Mouse (Mus musculus) T-helper 17 cell (primary cell): ENCODE measurements around the gene Npas1.

ENCODE experiments used
- in situ Hi-C, 2 experiments: fragments of 300-600 bp; cut with MboI, MseI; formaldehyde crosslinking; loops; 1 replicate in 1 of 2; 2 replicates in 1 of 2; pipeline ENCODE4 v1.15.1; 2025; ENCODE audit warnings: high pct_unique_total_duplicates in 2 of 2

Gene Npas1

GRCm38 (mm10) chr7:16477628-16478027 lies at the start of gene Npas1:
Npas1 (minus strand) TSS chr7:16477728.
- in situ Hi-C loops: no loop called here

- in situ Hi-C loops: no loop called here
These were observed 48.5 kb upstream of the Npas1 start for GRCm38 (mm10) chr7:16525995-16526394.

GRCm38 (mm10) chr7:16525448-16525847 lies 47.9 kb upstream of the Npas1 start:
- in situ Hi-C loops: no loop called here

GRCm38 (mm10) chr7:16524308-16524707 lies 46.8 kb upstream of the Npas1 start:
- in situ Hi-C loops: no loop called here

- in situ Hi-C loops: no loop called here
These were observed 41.8 kb upstream of the Npas1 start for GRCm38 (mm10) chr7:16519310-16519709.

DNA sequence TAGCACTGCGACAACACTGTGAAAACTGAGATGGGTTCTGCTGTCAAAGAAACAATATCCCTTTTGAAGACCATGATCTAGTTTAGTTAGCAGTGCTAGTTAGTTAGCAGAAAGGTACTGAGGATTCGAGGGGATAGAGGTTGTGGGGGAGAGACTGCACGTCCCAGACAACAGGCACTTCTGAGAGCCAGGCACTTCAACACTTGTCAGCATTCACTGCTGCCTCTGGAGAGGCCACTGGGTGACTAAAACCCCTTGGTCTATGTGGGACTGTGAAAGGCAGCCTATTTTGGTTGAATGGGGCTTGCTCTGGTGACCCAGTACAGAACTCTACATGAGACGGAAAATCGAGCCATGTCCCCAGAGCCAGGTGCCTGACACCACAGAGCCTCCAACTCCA lies 39.7 kb upstream of the Npas1 start:
- in situ Hi-C loops: no loop called here

- in situ Hi-C loops: loop anchor here (10.0 kb wide), 1 partner anchor 108 kb away; the partner anchor contains the start of gene Arhgap35 (in 2 of the 2)
These were observed 29.8 kb upstream of the Npas1 start for GRCm38 (mm10) chr7:16507284-16507683.

- in situ Hi-C loops: loop anchor here (10.0 kb wide), 1 partner anchor 110 kb away; the partner anchor contains the start of gene Arhgap35 (in 2 of the 2)
These were observed 27.7 kb upstream of the Npas1 start for GRCm38 (mm10) chr7:16505226-16505593.

DNA sequence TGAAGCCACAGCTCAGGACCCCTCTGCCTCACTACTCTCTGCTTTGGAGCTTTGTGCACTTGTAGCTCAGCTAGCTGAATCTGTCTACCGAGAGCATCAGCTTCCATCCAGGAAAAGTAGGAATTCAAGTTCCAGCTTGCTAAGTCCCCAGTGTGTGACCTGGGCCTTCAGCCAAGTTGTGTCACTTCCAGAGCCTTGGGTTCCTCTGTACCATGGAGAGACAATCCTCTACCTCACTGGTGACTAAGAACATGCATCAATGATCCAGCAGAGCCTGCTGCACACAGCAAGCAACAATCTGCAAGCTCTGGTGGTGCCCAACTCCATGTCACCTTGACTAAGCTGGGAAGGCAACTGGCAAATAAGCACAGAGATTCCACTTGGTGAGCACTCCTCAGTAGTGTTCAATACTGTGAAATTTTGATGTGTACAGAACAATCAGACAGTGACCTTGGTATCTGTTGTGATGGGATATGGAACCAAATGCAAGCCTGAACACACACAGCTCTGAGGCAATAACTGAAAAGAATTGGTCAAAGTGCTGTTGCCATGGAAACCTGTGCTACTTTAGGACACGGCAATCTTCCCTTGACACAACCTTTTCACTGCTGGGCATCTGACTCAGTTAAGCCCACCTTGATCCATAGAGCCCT lies 27.2 kb upstream of the Npas1 start:
- in situ Hi-C loops: loop anchor here (10.0 kb wide), 1 partner anchor 110 kb away; the partner anchor contains the start of gene Arhgap35 (in 2 of the 2)

GRCm38 (mm10) chr7:16501571-16501970 lies 24.0 kb upstream of the Npas1 start:
- in situ Hi-C loops: loop anchor here (10.0 kb wide), 1 partner anchor 113 kb away; the partner anchor contains the start of gene Arhgap35 (in 2 of the 2)

GRCm38 (mm10) chr7:16499671-16500104 lies 22.2 kb upstream of the Npas1 start:
- in situ Hi-C loops: loop anchor here (10.0 kb wide), 1 partner anchor 115 kb away; the partner anchor contains the start of gene Arhgap35 (in 2 of the 2)

GRCm38 (mm10) chr7:16496260-16496659 lies 18.7 kb upstream of the Npas1 start:
- in situ Hi-C loops: no loop called here

- in situ Hi-C loops: no loop called here
These were observed 15.8 kb upstream of the Npas1 start for GRCm38 (mm10) chr7:16493361-16493760.

- in situ Hi-C loops: no loop called here
These were observed 14.7 kb upstream of the Npas1 start for GRCm38 (mm10) chr7:16492211-16492610.

DNA sequence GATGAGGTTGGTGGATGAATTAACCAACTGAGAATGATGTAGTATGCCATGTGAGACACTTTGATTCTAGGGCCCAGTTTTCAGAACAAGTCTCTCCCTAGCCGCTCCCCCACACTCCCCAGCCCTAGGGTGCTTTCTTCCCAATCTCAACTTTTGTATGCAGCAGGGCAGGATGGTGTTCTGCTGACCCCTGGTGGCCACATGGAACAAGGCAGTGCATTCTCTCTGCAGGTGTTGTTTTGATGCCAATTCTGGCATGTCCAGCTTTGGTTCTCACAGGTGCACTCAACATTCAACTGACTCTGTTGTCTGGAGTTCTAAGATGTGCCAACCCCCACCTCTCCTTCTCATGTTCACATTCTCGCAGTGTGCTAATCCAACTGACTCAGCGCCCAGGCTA lies 14.2 kb upstream of the Npas1 start:
- in situ Hi-C loops: no loop called here

DNA sequence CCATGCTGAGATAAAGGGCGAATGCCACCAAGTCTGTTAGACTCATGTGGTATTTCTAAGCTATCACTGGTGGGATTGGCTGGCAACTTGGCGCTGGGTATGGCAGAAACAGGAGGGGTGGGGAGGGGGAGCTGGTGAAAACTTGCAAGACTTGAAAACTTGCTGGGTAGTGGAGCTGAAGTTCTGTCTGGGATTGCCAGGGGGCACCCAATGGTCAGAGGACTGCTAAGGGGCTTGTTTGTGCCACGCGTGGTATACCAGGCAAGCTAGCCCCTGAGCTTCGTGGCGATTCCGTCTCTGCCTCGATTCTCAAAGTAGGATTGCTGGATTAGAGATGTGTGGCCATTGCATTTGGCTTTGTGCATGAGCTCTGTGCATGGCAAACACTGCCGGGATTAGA lies 12.4 kb upstream of the Npas1 start:
- in situ Hi-C loops: no loop called here

- in situ Hi-C loops: no loop called here
These were observed 11.3 kb upstream of the Npas1 start for GRCm38 (mm10) chr7:16488816-16489215.

- in situ Hi-C loops: no loop called here
These were observed 933 bp downstream of the Npas1 start for GRCm38 (mm10) chr7:16476600-16476989.

DNA sequence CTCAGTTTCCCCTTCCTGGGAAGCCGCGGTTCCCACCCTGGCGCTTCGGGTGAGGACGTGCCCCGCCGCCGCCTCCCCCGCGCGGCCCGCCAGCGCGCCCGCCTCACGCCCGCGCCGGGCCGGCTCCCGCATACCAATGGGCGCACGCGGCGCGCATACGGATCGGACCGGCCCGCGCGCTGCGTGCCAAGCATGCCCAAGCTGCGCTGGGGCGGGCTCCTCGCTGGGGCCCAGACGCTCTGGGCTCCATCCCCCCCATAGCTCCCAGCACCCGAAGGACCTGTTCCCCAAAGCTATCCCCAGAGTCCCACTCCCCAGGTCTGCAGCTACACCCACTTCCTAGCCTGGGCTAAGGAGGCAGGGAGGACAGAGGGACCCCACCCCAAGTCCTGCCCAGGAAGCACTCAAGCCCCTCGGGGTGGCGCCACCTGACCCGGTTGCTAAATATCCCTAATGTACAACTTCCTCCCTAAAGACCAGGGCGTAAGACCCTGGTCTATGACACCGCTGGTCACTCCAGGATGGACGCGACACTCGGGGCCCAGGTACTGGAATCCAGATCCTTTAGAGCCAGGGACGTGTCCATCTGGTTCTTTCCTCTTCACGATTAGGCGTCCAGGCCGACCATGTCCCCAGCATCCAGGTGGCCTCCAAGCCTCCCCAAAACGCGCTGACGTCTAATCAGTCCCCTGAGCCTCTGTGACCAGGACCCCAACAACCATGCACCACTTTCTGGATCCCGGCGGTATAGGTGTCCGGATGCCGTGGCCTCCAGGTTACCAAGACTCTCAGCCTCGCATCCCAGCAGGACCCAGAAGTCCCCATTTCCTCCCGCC lies 1.5 kb downstream of the Npas1 start:
- in situ Hi-C loops: no loop called here

DNA sequence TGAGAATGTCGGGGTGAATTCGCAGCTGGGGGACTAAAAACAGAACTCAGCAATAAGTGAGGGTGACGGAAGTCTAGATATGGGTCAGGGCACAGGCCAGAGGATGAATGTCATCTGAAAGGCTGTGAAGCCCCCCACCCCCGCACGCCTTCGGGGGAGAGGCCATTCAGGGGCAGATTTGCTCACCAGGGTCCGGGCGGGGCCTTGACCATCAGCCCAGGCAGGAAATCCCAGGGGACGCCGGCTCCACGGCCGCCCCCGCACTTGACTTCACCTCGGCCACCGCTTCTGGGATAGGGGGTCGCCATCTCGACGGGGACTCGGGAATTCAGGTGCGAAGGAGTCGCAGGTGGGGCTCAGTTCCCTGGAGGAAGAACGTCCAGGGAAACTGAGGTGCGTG lies 2.2 kb downstream of the Npas1 start:
- in situ Hi-C loops: no loop called here

DNA sequence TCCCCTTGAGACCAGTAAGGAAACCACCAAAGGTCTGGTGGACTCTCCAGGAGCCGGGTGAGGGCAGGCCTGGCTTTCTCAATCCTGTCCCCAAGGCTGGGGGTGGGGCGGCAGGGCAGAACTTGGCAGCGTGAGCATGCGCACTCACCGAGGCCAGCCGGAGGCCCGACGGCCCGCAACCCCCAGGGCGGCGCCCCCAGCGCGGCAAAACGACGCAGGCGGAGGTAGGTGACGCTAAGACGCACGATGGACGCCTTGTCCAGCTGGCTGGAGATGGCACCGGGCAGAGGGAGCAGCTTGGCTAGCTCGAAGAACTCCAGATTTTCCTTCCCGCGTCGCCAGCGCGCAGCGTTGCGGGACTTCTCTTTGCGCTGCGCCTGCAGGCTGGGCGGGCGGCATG lies 3.1 kb downstream of the Npas1 start:
- in situ Hi-C loops: no loop called here

DNA sequence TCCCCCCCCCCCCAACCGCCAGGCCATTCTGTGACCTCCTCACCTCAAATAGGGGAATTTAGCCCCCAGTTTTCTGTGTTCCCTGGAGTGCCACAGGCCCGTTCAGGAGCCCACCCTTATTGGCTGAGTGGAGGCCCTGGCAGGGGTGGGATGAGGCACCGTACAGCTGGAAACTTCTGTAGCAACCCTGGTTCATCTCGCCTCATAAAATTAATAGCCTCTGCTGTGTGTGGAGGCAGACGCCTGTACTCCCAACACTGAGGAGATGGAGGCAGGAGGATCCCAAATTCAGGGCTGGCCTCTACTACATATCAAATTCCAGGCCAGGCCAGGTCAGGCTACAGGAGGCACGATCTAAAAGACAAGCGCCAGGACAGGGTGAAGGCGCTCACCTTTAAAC lies 3.7 kb downstream of the Npas1 start:
- in situ Hi-C loops: no loop called here
